Mouse (Mus musculus) Muller cell, postnatal 12 days (primary cell): Measurements from ENCODE around the gene Nubpl.

ENCODE experiments used
- DNase-seq: peaks from one replicate; pipeline ENCODE4 v3.0.0-alpha.2; 2015; ENCODE audit errors: inconsistent ontology term

Nubpl gene

DNA sequence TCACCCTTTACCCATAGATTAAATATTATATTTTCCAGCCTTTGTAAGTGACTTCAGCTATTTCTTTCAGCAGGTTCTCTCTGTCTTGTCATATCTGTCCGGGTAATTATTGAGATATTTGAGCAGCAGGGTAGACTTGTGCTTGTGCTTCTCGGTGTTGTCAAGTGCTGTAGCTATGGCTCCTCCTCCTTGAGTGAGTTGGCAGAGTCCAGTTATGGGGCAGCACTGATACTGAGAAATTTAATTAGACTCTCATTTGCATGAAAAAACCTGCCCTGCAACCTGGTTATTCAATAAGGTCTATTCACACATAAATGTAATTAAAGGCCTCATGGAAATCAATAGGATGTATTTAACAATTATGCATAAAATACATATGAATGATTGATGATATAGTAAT, 145.2 kb downstream of the Nubpl start:
- no peak for DNase-seq

DNA sequence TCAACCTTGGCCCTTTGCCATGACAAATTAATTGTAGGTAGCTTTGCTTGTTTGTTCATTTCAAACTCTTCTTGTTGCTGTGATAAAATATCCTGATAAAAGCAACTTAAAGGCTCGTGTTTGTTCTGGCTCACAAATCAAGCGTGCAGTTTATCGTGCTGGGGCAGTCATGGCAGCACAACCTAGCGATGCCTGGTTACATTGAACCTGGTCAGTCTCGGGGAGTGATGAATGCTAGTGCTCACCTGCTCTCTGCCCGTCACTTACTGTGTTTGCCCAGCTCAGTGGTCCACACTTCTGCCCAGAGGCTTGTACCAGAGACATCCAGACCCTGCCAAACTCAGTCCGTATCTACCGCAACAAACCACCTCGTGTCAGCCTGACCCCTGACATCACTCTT, 149.9 kb downstream of the Nubpl start:
- no peak for DNase-seq

DNA sequence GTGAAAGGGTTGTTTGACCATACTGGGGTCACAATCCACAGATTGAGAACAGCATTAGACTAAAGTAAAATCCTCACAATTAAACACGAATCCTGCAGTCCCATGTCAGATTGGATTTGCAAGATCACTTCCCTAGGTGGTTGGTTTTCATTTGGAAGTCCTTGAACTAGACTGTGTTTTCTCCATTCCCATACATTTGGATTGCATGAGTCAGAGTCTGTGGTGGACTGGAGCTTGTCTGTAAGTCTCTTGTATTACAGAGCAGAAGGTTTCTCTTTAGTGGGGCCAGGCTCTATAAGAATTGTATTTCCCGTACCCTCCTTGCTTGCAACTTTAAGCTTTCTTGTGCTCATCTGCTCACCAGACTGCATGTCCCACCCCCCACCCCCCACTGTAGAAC, 151.0 kb downstream of the Nubpl start:
- peak; percentile 5 for DNase-seq

DNA sequence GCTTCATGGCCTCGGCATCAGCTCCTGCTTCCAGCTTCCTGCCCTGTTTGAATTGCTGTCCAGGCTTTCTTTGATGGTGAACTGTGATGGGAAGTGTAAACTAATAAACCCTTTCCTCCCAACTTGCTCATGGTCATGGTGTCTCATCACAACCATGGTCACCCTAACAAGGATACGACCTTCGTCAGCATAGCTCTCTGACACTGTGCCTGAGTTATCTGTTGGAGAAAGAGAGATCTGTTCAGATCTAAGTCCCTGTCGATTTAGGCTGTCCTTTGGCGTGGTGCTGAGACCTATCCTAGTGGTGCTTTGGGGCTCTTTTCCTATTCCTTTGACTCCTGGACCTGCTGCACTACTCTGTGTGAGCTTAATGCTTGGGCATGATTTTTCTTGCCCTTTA, 156.6 kb downstream of the Nubpl start:
- no peak for DNase-seq

DNA sequence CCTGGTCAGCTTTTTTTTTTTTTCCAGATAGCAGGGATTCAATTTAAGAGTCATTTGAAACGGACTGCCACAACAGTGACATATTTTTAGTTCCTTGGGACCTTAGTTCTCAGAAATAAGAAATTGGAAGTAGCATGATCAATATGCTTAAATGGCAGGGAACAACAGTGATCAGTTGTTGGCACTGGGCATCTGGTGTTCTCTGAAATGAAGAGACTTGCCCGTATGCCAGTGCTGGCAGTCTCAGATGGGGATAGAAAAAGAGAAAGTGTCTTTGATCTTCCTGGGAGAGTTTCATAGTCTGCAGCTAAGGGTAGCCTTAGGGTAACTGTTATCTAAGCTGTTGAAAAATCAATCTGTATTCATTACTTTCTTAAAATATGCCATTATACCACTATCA, 170.6 kb downstream of the Nubpl start:
- no peak for DNase-seq

DNA sequence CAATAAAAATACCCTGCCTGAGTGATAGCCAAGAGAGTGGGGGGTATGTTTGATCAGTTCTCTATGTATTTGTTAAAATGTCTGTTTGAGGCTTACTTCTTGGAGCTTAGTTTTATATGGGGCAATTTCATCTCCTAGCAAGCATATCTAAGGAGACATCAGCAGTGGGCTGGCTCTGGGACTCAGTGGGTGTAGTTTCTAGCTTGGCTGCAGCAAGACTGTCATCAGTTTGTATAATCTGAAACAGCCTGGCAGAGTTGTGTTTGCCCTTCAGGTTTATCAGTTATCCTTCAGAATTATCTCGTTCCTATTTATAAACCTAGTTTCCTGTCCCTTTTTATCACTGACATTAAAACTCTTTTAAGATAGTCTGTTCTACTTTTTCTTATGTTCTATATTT, 175.3 kb downstream of the Nubpl start:
- no peak for DNase-seq

DNA sequence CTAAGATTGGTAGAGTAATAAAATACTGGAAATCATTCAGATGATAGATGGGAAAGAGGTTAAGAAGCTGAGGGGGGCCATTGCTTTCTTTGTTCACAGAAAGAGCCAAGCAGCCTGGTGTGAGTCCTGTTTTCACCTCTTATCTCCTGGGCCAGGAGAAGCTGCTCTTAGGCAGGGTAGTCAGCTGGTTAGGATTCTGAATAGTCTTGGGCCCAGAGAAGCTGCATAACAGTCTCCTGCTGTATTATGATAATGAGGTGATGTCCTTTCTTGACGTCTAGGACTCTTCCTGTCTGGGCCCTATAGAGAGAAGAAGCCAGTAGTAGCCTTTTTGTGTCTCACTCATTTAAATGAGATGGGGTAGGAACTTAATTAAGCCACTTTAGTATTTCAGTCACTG, 178.8 kb downstream of the Nubpl start:
- no peak for DNase-seq

DNA sequence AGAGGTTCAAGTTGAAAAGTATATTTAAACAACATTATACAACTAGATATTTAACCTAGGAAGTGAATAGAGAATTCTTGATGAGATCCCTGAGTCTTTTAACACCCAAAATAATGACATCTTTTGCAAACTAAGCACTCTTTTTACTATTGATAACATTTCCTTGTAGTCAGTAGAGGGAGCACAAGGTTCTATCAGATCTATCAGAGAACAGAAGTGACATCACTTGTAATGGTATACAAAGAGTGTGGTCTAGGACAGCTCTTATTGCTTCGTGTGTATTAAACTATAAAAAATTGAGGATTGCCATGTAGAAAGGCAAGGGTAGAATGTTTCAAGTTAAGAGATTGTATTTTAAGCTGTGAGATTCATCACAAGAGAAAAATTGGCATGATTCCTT, 183.7 kb downstream of the Nubpl start:
- DNase-seq: no peak

DNA sequence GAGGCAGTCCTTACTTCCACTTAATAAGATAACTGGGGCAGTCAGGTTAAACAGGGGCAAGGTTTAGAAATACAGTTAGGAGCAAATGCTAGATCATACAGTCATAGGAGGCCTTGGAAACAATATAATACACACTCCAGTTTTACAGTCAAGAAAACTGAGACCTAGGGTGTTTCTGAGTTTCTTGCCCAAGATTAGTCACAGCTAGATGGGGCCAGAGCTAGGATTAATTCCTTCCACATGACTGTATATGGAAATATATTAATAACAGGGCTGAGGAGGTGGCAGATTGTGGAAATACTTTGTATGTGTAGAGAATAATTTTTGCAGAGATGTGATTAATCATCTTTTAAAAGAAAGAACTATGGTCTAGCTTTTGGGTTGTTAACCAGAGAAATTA, 186.9 kb downstream of the Nubpl start:
- peak; percentile 45 for DNase-seq

DNA sequence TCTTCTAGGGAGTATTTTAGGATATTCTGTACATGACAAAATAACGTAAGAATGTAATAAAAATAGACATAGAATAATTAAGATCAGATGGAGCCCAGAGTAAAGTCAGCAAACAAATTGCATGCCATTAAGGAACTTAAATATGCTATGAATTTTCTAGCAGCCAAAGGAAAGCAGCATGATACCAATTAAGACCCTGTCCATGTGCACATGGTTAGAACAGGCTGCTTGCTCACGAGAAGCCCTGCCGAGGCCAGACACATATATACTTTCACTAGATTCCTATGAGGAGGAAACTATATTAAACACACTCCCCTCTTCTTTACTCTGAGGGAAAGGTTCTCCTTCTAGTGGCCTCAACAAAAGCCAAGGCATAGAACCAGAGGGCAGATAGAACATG, 189.3 kb downstream of the Nubpl start:
- DNase-seq: no peak

DNA sequence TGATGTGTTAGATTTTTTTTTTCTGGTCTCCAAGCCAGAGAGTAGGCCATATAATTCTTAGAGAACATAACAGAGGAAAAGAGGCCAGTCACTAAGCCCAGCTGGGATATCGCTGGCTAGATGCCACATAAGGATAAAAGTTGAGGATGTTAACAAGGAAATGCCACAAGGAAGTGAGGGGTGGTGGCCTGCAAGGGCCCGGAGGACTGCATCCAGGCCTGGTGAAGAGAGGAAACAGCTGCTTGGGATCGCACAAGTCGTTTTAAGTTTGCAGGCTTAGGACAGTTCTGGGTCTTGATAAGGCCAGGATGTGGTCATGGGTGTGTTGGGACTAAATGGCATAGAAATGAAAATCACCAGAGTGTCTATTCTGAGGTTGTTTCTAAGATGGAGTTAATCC, 191.0 kb downstream of the Nubpl start:
- DNase-seq: no peak

DNA sequence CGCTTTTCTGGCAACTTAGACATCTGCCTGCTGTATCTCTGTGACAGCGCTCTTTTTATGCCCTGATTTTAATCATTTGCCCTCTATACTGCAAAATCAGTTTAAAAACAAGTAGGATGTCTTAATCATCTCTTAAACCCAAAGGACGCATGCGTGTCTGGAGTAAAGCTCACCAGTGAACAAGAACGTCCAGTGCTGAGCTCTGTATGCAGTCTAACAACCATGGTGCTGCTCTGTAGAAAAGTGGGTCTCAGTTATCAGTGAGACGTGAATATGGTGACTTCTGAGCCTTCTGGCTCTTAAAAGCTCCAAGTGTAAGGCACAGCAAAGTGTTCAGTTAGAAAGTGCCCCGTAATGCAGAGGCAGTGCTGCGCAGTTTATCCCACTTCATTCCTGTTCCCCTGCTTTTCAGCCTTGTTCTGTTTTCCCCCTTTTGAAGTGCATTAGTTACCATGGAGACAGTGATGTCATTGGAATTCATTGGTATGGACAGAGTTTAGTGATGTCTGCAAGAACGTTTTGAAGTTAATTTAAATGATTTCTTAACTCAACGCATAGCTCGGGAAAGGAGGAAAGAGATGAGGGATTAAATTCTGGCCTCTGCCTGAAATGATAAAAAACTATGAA, 191.5 kb downstream of the Nubpl start:
- DNase-seq: no peak

DNA sequence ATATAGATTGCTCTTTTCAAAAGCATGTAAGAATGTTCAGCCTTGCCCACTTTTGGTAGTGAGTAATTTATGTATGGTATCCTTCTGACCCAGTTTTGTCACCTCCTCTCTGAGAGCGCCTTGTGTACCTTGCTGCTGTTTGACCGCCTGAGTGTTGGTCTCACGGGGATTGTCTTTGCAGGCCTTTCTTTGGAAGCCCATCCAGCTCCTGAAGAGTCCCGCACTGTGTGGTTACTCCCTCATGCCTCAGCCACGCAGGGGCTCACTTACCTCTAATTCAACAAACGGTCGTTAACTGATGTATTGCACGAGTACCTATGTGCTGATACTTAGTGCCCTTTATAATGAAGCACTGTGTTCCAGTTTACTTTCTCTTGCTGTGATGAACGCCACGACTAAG, 192.1 kb downstream of the Nubpl start:
- no peak for DNase-seq

DNA sequence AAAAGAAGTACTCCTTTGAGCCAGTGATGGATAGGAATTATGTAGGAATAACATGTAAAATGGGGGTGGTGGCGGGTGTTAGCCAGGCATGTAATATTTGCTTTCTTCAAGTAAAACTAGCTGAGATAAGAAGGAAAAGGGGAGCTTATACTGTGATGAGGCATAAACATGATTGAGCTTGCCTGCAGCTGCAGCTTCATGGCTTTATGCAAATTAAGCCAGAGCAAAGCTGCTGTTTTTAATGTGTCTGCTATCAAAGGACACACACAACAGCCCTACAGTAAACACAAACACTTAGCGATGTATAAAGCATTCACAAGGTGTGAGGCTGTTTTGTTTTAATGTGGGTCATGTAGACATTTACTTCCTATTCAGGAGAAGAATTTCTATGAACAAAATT, 196.4 kb downstream of the Nubpl start:
- no peak for DNase-seq

DNA sequence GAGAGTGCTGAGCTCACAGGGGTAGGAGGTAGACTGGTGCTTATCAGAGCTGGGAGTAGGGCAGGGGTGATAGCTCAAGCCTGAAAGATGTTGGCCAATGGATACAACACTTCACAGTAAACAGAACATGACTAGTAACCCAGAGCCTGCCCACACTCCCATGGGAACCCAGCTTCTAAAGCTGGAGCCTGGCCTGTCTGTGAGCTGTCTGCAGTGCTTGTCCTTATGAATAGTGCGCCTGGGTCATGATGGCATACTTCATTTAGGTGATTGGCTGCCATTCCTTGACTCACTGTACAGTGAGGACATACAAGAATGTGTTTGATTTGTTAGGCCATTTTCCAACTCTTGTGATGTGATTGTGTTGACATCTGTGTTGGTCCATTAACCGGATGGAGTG, 200.5 kb downstream of the Nubpl start:
- DNase-seq: no peak

DNA sequence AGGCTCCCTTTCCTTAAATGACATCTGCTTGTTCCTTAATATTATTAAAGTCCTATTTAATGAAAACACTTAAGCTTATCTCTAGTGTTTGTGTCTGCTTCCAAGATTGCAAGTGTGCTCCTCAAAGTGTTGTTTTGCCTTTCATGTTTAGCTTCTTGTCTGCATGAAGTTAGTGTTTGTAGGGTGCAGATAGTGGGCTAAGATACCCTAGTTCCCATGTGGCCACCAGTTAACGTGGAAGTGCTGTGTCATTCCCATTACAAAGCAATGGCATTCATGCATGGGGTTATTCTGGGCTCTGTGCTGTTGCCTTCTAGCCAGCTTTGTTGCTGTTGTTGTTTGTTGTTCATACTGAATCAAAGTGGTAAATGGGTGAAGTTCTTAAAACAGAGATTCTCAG, 201.1 kb downstream of the Nubpl start:
- no peak for DNase-seq

DNA sequence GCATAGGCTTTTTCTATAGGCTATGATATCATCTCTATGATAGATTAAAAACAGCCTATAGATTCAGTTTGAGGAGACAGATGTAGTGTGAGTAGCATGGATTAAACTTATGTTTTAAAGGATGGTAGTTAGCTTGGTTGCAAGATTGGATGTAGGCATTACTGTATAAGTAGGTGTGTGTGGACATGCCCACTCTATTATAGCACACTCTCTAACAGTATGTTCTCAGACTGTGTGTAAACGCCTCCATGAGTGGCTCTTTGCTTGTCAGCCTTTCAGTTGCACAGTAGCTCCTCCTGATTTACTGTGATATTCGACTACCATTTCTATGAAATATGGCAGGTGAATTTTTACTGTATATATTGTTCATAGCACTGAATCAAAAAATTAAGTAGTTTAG, 205.4 kb downstream of the Nubpl start:
- no peak for DNase-seq

DNA sequence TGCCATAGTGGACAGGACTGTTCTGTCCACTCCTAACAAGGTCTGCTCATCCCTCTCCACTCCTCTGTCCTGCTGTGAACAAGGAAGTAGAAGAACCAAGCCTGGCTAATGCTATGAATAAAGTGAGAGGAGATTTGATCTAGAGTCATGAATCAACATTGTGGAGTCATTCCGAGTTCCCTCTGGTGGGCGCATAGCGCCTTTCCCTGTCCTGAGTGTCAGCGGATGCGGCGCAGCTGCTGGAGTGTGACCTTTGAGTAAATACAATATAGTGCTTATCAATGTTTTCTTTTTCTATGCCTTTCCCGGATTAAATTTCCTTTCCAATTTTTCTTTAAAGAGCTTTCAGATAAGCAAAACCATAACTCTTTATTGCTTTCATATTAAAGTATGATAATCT, 208.8 kb downstream of the Nubpl start:
- no peak for DNase-seq

DNA sequence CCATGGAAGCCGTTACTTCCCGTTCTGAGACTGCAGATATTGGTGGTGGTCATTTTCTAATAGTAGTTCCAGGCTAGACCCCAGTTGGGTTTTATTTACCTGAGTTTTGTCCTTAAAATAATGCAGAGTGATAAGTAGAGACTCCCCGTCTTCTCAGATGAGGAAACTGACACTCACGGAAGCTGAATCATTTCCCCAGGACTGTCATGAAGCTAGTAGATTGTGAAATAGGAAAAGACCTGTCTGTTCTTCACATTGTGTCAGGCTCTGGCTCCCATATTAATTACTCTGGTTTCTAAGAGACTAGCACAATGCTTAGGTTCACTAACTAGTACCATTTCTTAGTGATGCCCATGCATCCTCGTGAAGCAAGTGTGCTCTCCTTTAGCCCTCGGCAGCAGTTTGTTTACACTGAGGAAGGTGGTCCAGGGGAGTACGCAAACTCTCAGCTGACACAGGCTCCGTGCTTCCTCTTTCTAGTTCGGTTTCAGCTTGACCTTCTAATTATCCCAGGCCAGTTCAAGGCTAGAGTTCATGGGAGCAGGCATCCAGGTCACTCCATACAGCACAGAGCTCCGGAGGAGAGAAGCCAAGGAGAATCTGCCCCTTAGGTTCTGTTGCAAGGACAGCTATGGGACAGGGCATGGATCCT, 209.9 kb downstream of the Nubpl start:
- DNase-seq: no peak

DNA sequence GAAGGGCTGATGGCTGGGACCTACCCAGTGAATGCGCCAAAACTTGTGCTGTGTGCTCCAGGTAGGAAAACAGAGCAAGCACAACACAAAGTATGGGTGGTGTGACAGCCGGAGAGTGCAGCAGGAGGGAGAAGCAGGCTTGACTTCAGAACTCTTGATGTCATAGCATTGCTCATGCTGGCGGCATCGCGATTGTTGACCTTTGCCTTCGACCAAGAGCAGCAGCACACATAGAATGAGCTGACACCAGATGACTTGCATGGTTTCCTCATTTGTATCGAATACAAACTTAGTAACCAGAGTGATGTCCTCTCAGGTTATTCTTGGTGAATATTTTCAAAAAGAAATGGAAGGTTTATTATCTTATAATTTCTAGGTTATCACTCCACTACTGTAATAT, 211.1 kb downstream of the Nubpl start:
- no peak for DNase-seq

DNA sequence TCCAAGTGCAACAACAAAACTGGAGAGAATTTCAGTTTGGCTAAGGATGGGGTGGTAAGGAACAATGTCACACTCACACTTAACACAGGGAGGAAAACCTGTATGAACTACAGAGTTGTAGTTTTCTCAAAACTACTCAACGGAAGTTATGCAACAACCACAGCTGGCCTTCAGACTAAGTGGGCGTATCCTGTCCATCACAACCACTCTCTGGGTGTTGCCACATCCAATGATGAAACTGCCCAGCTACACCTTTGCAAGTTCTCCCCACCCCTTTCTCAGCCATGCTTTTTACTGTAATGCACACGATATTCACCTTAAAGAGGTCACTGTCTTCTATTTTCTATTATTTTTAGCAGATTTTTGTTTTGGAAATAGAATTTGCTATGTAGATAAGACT, 217.3 kb downstream of the Nubpl start:
- no peak for DNase-seq

DNA sequence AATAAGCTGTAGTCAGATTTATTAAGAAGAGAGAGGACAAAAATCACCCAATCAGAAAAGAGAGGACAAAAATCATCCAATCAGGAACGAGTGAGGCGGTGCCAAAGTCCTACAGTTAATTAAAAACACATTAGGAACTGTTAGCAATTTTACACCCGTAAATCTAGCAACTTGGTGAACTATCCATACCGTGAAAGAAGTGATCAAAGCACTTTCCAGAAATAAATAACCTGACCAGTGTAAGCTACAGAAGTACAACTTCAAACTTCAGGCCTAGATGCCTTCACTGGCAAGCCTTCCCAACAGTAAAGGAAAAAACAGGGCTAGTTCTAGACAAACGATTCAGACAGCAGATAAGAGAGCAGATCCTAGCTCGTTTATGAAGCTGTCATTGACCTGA, 220.1 kb downstream of the Nubpl start:
- no peak for DNase-seq

DNA sequence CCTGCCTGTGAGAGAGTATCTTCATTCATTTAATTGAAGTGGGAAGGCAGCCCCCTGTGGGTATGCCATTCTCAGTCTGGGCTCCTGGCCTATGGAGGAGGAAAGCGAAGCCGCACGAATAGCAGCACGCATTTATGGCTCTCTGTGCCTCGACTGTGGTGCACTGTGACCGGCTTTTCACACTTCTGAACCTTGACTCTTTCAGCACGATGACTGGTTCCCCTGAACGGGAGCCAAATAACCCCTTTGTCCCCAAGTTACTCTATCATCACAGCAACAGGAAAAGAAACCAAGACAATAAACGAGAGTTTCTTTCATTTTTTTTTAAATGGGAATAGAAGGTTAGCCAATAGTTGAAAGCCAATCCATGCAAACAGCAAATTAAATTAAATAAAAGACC, 220.9 kb downstream of the Nubpl start:
- no peak for DNase-seq

DNA sequence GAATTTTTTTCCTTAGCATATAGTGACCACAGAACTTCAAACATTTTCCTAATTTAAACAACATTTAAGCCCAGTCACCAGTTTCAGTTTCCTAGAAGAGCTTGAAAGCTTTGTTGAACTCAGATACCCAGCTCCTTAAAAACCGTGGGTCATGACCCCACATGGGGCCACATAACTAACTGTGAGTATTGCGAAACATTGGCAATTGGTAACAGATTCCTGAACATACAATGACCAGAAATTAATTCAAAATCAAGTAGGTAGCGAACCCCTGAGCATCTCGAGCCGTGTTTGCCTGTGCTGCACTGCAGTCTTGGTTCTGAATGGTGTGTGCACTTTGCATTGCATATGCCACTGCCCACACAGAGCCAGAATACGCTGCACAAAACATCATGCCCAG, 221.6 kb downstream of the Nubpl start:
- DNase-seq: no peak
